Mouse (Mus musculus): ENCODE data around the gene Anp32b. TPM values are rescaled to one million over a fixed set of nuclear protein-coding genes. Genes with fewer than 3 reads are reported as not detected.

The Anp32b gene
- polyA plus RNA-seq, 1 experiment from 2014 or later, result 258 TPM

- H3K4me3 ChIP-seq, result no peak overlapping the region
- WGBS, result 69% methylated on average over 2 of the region's 2 CpGs
- no peaks in the 10 kb centered on the region for H3K27me3 ChIP-seq
- no peak overlapping the region for H3K4me2 ChIP-seq
- no peaks in the 10 kb centered on the region for H3K4me1 ChIP-seq
- no peaks in the 10 kb centered on the region for H3K9me3 ChIP-seq
- no peaks in the 10 kb centered on the region for H3K36me3 ChIP-seq
- no peak overlapping the region for H3K27ac ChIP-seq
- no peak for ATAC-seq (ENCODE audit: insufficient number of reproducible peaks, low FRiP score, low TSS enrichment, low read depth)
- H3K9ac ChIP-seq, result no peak overlapping the region
Observed at GRCm38 (mm10) chr4:46520491-46520890, 69.8 kb downstream of the Anp32b start.

DNA sequence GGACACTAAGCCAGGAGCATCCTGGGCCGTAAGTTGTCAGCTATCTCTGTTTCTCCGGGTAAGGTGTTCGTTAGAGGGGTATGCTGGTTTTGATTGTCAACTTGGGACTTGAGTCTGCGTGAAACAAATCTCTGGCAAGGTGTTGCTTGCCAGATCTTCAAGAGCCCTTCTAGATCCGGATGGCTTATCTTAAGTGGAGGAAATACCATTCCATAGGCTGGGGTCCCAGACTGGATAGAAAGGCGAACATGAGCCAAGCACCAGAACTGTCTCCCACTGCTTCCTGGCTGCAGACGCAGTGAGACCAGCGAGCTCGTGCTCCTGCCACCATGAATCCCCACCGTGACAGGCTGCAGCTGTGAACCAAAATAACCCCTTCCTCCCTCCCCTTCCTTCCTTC, 70.8 kb downstream of the Anp32b start:
- Histone ChIP-seq H3K9me3 (no peaks in the 10 kb centered on the region), H3K4me3 (no peak overlapping the region), H3K9ac (no peak overlapping the region), H3K36me3 (no peaks in the 10 kb centered on the region), H3K27ac (no peak overlapping the region), H3K27me3 (no peaks in the 10 kb centered on the region), H3K4me1 (no peaks in the 10 kb centered on the region), H3K4me2 (no peak overlapping the region)
- WGBS, result 75% methylated on average over 10 of the region's 10 CpGs
- ATAC-seq (ENCODE audit: insufficient number of reproducible peaks, low FRiP score, low TSS enrichment, low read depth), result no peak

Other genes starting within 250 kb of the Anp32b start
- gene Foxe1, start 107.3 kb upstream of the Anp32b start, polyA plus RNA-seq (2015; fragmentation: Nextera tagmentation; extraction: Ambion mirVana), result 0.08 TPM in 1 of 2 replicates, not detected in the other
- 10.2 and 10.6 TPM in 2 replicates for gene Trmo, start 61.5 kb upstream of the Anp32b start, polyA plus RNA-seq (2015; fragmentation: Nextera tagmentation; extraction: Ambion mirVana)
- gene Hemgn, start 37.4 kb upstream of the Anp32b start, polyA plus RNA-seq (2015; fragmentation: Nextera tagmentation; extraction: Ambion mirVana), result 0.77 and 2.4 TPM in 2 replicates
- gene Nans, start 38.3 kb downstream of the Anp32b start, polyA plus RNA-seq (2015; fragmentation: Nextera tagmentation; extraction: Ambion mirVana), result 94.4 and 94.7 TPM in 2 replicates
- 1.4 and 2.1 TPM in 2 replicates for gene Trim14, start 85.2 kb downstream of the Anp32b start, polyA plus RNA-seq (2015; fragmentation: Nextera tagmentation; extraction: Ambion mirVana)
- 3.2 and 3.5 TPM in 2 replicates for gene Coro2a, start 151.3 kb downstream of the Anp32b start, polyA plus RNA-seq (2015; fragmentation: Nextera tagmentation; extraction: Ambion mirVana)
- gene Tbc1d2, start 199.3 kb downstream of the Anp32b start, polyA plus RNA-seq (2015; fragmentation: Nextera tagmentation; extraction: Ambion mirVana), result 1.8 and 2.5 TPM in 2 replicates